Mouse (Mus musculus) liver, embryonic 14.5 days (tissue): ENCODE data around the gene Cdh23. TPM values are rescaled to one million over a fixed set of nuclear protein-coding genes. Genes with fewer than 3 reads are reported as not detected.

ENCODE experiments used
- ATAC-seq: fragments of 200-750 bp; cut with Nextera tagmentation; 2 replicates; pipeline ENCODE4 v1.8.0; 2017; ENCODE audit warnings: moderate number of reproducible peaks, mild to moderate bottlenecking, moderate library complexity; ENCODE audit not compliant: insufficient read depth
- DNase-seq, 3 experiments: peaks; one replicate each; pipeline ENCODE4 v3.0.0-alpha.2; 2012 to 2013; ENCODE audit warnings: low read depth in 3 of 3, low spot score in 3 of 3
- H3K27ac ChIP-seq: fragments of 300-500 bp; sonication (generic); 2 replicates; pipeline ENCODE4 v1.5.1; 2014; ENCODE audit warnings: moderate library complexity, mild to moderate bottlenecking, control low read depth, inconsistent platforms
- H3K27me3 ChIP-seq: fragments of 300-500 bp; sonication (generic); 2 replicates; pipeline ENCODE4 v1.6.1; 2014; ENCODE audit warnings: mild to moderate bottlenecking, low read length, moderate library complexity; ENCODE audit not compliant: control insufficient read depth, insufficient read depth
- H3K36me3 ChIP-seq: fragments of 300-500 bp; sonication (generic); replicated peaks from 2 replicates; pipeline ENCODE4 v1.6.1; 2014; ENCODE audit warnings: low read depth; ENCODE audit not compliant: control insufficient read depth, insufficient read depth
- H3K4me1 ChIP-seq, 2 experiments: fragments of 200-500 bp in 1 of 2; fragments of 300-500 bp in 1 of 2; sonication (generic) in 1 of 2; replicated peaks; 2 replicates each; pipeline ENCODE4 v1.6.1; 2012 to 2014; ENCODE audit warnings: antibody characterized with exemption in 1 of 2, inconsistent platforms in 1 of 2, low read length in 1 of 2; ENCODE audit not compliant: control insufficient read depth in 2 of 2, insufficient read depth in 2 of 2
- H3K4me2 ChIP-seq: fragments of 300-500 bp; sonication (generic); 2 replicates; pipeline ENCODE4 v1.6.1; 2014; ENCODE audit warnings: low read depth, mild to moderate bottlenecking, control low read depth, moderate library complexity
- H3K4me3 ChIP-seq, 2 experiments: fragments of 200-500 bp in 1 of 2; fragments of 300-500 bp in 1 of 2; sonication (generic) in 1 of 2; 2 replicates each; pipeline ENCODE4 v1.5.1; 2012 to 2014; ENCODE audit warnings: low read depth in 2 of 2, low read length in 2 of 2, mild to moderate bottlenecking in 2 of 2, control low read depth in 1 of 2, inconsistent platforms in 1 of 2, moderate library complexity in 1 of 2; ENCODE audit not compliant: insufficient read depth in 1 of 2
- H3K9ac ChIP-seq: fragments of 300-500 bp; sonication (generic); replicated peaks from 2 replicates; pipeline ENCODE4 v1.6.1; 2014; ENCODE audit warnings: mild to moderate bottlenecking, control low read depth, moderate library complexity
- H3K9me3 ChIP-seq: fragments of 300-500 bp; sonication (generic); 2 replicates; pipeline ENCODE4 v1.6.1; 2016; ENCODE audit warnings: low read length, mixed read lengths; ENCODE audit not compliant: control insufficient read depth
- CTCF ChIP-seq: IDR thresholded peaks from 2 replicates; pipeline ENCODE4 v1.5.1; 2016; ENCODE audit warnings: antibody characterized with exemption, low read depth, control low read depth
- EP300 ChIP-seq: IDR thresholded peaks from 2 replicates; pipeline ENCODE4 v1.6.1; 2016; ENCODE audit warnings: antibody characterized with exemption, low read depth
- WGBS: fragments of 180-500 bp; shearing (Covaris S2); extraction: QIAGEN DNeasy Blood & Tissue Kit; methylation state at CpG from one replicate; pipeline ENCODE4 v1.1.7; 2014; ENCODE audit not compliant: insufficient replicate concordance; 5-methylcytosine and 5-hydroxymethylcytosine counted together
- polyA plus RNA-seq, 2 experiments: library from polyadenylated mRNA; depleted of rRNA in 1 of 2; stranded (reverse) in 1 of 2; unstranded in 1 of 2; fragments of >200 nt; fragmentation: Nextera tagmentation in 1 of 2; extraction: Ambion mirVana in 1 of 2; gene quantifications; 2 replicates each; pipeline versions ENCODE4 v1.2.1 to v1.2.3; 2012 to 2014

Cdh23 gene
- polyA plus RNA-seq, 2 experiments, result 0.02 TPM; not detected in 1

GRCm38 (mm10) chr10:60272241-60272640 lies 424.0 kb downstream of the Cdh23 start:
- Histone ChIP-seq H3K4me1 (peaks cover 4 to 16% of the 10 kb centered on the region in 2 experiments), H3K4me2 (no peak overlapping the region), H3K9me3 (no peaks in the 10 kb centered on the region), H3K27ac (no peak overlapping the region), H3K36me3 (no peaks in the 10 kb centered on the region), H3K9ac (no peak overlapping the region), H3K27me3 (no peaks in the 10 kb centered on the region), H3K4me3 (no peak overlapping the region)
- ATAC-seq, result no peak
- TF ChIP-seq CTCF (no peak), EP300 (no peak)
- WGBS, result 11% methylated on average over 6 of the region's 6 CpGs
- no peak for DNase-seq

GRCm38 (mm10) chr10:60271015-60271414 lies 425.3 kb downstream of the Cdh23 start:
- Histone ChIP-seq H3K27ac (no peak overlapping the region), H3K4me2 (no peak overlapping the region), H3K4me3 (no peak overlapping the region), H3K27me3 (no peaks in the 10 kb centered on the region), H3K9ac (no peak overlapping the region), H3K9me3 (no peaks in the 10 kb centered on the region), H3K36me3 (no peaks in the 10 kb centered on the region), H3K4me1 (peaks cover 0 to 14% of the 10 kb centered on the region in 2 experiments; a peak in 3 of 4 replicates)
- no peak for TF ChIP-seq CTCF
- TF ChIP-seq EP300, result no peak
- DNase-seq (no peak), ATAC-seq (no peak)
- WGBS, result 48% methylated on average over 6 of the region's 6 CpGs

GRCm38 (mm10) chr10:60269141-60270064 lies 426.9 kb downstream of the Cdh23 start:
- no peak overlapping the region for H3K4me2 ChIP-seq
- 53% methylated on average over 13 of the region's 13 CpGs for WGBS
- no peak overlapping the region for H3K9ac ChIP-seq
- H3K27ac ChIP-seq, result no peak overlapping the region
- DNase-seq (no peak), ATAC-seq (no peak)
- H3K9me3 ChIP-seq, result no peaks in the 10 kb centered on the region
- peaks cover 0 to 14% of the 10 kb centered on the region in 2 experiments; a peak in 3 of 4 replicates for H3K4me1 ChIP-seq
- H3K36me3 ChIP-seq, result no peaks in the 10 kb centered on the region
- no peak overlapping the region for H3K4me3 ChIP-seq
- TF ChIP-seq CTCF, result no peak
- no peak for TF ChIP-seq EP300
- H3K27me3 ChIP-seq, result no peaks in the 10 kb centered on the region

GRCm38 (mm10) chr10:60268738-60269137 lies 427.6 kb downstream of the Cdh23 start:
- Histone ChIP-seq H3K4me3 (no peak overlapping the region), H3K9me3 (no peaks in the 10 kb centered on the region), H3K4me1 (peaks cover 0 to 14% of the 10 kb centered on the region in 2 experiments; a peak in 3 of 4 replicates), H3K27ac (no peak overlapping the region), H3K9ac (no peak overlapping the region), H3K27me3 (no peaks in the 10 kb centered on the region), H3K4me2 (no peak overlapping the region), H3K36me3 (no peaks in the 10 kb centered on the region)
- no peak for ATAC-seq
- no peak for TF ChIP-seq EP300
- no peak for DNase-seq
- WGBS, result 53% methylated on average over 10 of the region's 11 CpGs

- Histone ChIP-seq H3K27me3 (no peaks in the 10 kb centered on the region), H3K27ac (no peak overlapping the region), H3K36me3 (no peaks in the 10 kb centered on the region), H3K9ac (no peak overlapping the region), H3K4me3 (no peak overlapping the region), H3K4me1 (peaks cover 0 to 7% of the 10 kb centered on the region in 2 experiments; a peak in 2 of 4 replicates), H3K4me2 (no peak overlapping the region), H3K9me3 (no peaks in the 10 kb centered on the region)
- TF ChIP-seq CTCF, result no peak
- no peak for TF ChIP-seq EP300
- 70% methylated on average over 8 of the region's 8 CpGs for WGBS
- ATAC-seq (no peak), DNase-seq (no peak)
Measured at GRCm38 (mm10) chr10:60266842-60267401, 429.4 kb downstream of the Cdh23 start.
